Comparison of ENCODE assay signal across 9 mouse cellular contexts in genomic region chr13:99606606-99606990, GRCm38 (mm10).
DNase-seq lines count a peak whose midpoint lies in the region; ATAC-seq and TF ChIP-seq lines count a peak whose summit lies in the region.
"Had no signal": no experiment of that assay in that cellular context is flagged by ENCODE, and none has a peak within 500 bp of the region (broad histone marks: within the 10 kb centered on the region; RNA-seq: fewer than 3 reads in every experiment).

No protein-coding gene starts in this region.

- no peak overlapping the region for H3K4me3 ChIP-seq in hindbrain, embryonic 11.5 days (ENCODE audit: low read depth, low read length)
- no peak overlapping the region for H3K4me3 ChIP-seq in hindbrain, embryonic 13.5 days
- no peak overlapping the region for H3K4me3 ChIP-seq in CH12.LX (replicated peaks in 1 of 3; ENCODE audit: low read depth in 2 of 3, low read length in 2 of 3, poor library complexity in 1 of 3)
- no peak overlapping the region for H3K4me3 ChIP-seq in embryonic facial prominence, embryonic 11.5 days (ENCODE audit: low read depth, low read length)
- H3K4me3 ChIP-seq: limb, embryonic 12.5 days; midbrain, embryonic 10.5 days had no signal

- peak; percentile 36 for TF ChIP-seq RAD21 in CH12.LX (IDR thresholded peaks at IDR 0.05; ENCODE audit: low read depth, low read length)

- peak; percentile 59 to 64 for TF ChIP-seq CTCF in CH12.LX (conservative IDR thresholded peaks at IDR 0.05 in 1 of 2, IDR thresholded peaks at IDR 0.05 in 1 of 2; ENCODE audit: low read depth in 2 of 2, low read length in 2 of 2)

- H3K4me1 ChIP-seq in hindbrain, embryonic 11.5 days (replicated peaks; ENCODE audit: control insufficient read depth, insufficient read depth, low read length): peaks cover 4% of the 10 kb centered on the region
- peaks cover 26% of the 10 kb centered on the region for H3K4me1 ChIP-seq in hindbrain, embryonic 13.5 days (replicated peaks)
- H3K4me1 ChIP-seq in CH12.LX (ENCODE audit: control insufficient read depth in 1 of 2, insufficient read depth in 2 of 2): no peaks in the 10 kb centered on the region
- H3K4me1 ChIP-seq in embryonic facial prominence, embryonic 11.5 days (ENCODE audit: control insufficient read depth, insufficient read depth, low read length): peaks cover 5% of the 10 kb centered on the region; the same call in 1 of the 2 replicates

- no peaks in the 10 kb centered on the region for H3K36me3 ChIP-seq in hindbrain, embryonic 11.5 days (ENCODE audit: control insufficient read depth, insufficient read depth, low read length)
- no peaks in the 10 kb centered on the region for H3K36me3 ChIP-seq in hindbrain, embryonic 13.5 days
- no peaks in the 10 kb centered on the region for H3K36me3 ChIP-seq in CH12.LX (replicated peaks in 1 of 2; ENCODE audit: control insufficient read depth in 1 of 2, insufficient read depth in 1 of 2, low read length in 1 of 2)
- no peaks in the 10 kb centered on the region for H3K36me3 ChIP-seq in embryonic facial prominence, embryonic 11.5 days (replicated peaks; ENCODE audit: control insufficient read depth, insufficient read depth, low read depth, low read length)
- H3K36me3 ChIP-seq: limb, embryonic 12.5 days; midbrain, embryonic 10.5 days had no signal

- in situ Hi-C loops in CH12.LX (cut with MboI; ENCODE audit: low pct_ligation_motif_present, low pct_unique_long_range_greater_than_20kb, low sequenced_read_pairs): loop anchor here (25.0 kb wide), 1 partner anchor 231 kb away; no protein-coding TSS in a partner anchor

- no peaks in the 10 kb centered on the region for H3K27me3 ChIP-seq in hindbrain, embryonic 11.5 days (ENCODE audit: control insufficient read depth, insufficient read depth, low read length)
- peaks cover 2% of the 10 kb centered on the region; the same call in 1 of the 2 replicates for H3K27me3 ChIP-seq in hindbrain, embryonic 13.5 days
- no peaks in the 10 kb centered on the region for H3K27me3 ChIP-seq in CH12.LX (replicated peaks)
- no peaks in the 10 kb centered on the region for H3K27me3 ChIP-seq in embryonic facial prominence, embryonic 11.5 days (ENCODE audit: control insufficient read depth, insufficient read depth, low read length)
- H3K27me3 ChIP-seq: limb, embryonic 12.5 days had no signal

- peak; percentile 34 for DNase-seq in hindbrain, embryonic 11.5 days (ENCODE audit: low spot score)
- peak; percentile 26 for DNase-seq in 416B (ENCODE audit: low read depth)
- DNase-seq in CH12.LX (ENCODE audit: extremely low read depth): peak; percentile 34
- peak; percentile 54 for DNase-seq in embryonic facial prominence, embryonic 11.5 days (ENCODE audit: low spot score)
- DNase-seq in frontal cortex, postnatal 14 days (ENCODE audit: low spot score in 2 of 2): no peak

- H3K4me2 ChIP-seq in hindbrain, embryonic 11.5 days (replicated peaks; ENCODE audit: low read depth, low read length): no peak overlapping the region
- H3K4me2 ChIP-seq in hindbrain, embryonic 13.5 days: no peak overlapping the region
- no peak overlapping the region for H3K4me2 ChIP-seq in CH12.LX (ENCODE audit: insufficient read depth, low read depth, poor library complexity, severe bottlenecking)
- H3K4me2 ChIP-seq in embryonic facial prominence, embryonic 11.5 days (ENCODE audit: low read depth, low read length): no peak overlapping the region
- H3K4me2 ChIP-seq: limb, embryonic 12.5 days had no signal

- no peaks in the 10 kb centered on the region for H3K9me3 ChIP-seq in hindbrain, embryonic 11.5 days (ENCODE audit: control insufficient read depth, low read length)
- no peaks in the 10 kb centered on the region for H3K9me3 ChIP-seq in hindbrain, embryonic 13.5 days
- peaks cover 2% of the 10 kb centered on the region for H3K9me3 ChIP-seq in CH12.LX (replicated peaks; ENCODE audit: low read length)
- H3K9me3 ChIP-seq in embryonic facial prominence, embryonic 11.5 days (replicated peaks; ENCODE audit: control insufficient read depth, low read length): no peaks in the 10 kb centered on the region; the same call in 1 of the 2 replicates

- WGBS in hindbrain, embryonic 11.5 days: 64% methylated on average over 1 of the region's 1 CpGs
- 65% methylated on average over 1 of the region's 1 CpGs for WGBS in hindbrain, embryonic 13.5 days
- WGBS in embryonic facial prominence, embryonic 11.5 days: 48% methylated on average over 1 of the region's 1 CpGs

- no peaks in the 10 kb centered on the region for H3K79me2 ChIP-seq in CH12.LX (replicated peaks; ENCODE audit: control insufficient read depth, extremely low read depth, insufficient read depth, poor library complexity, severe bottlenecking)

- dilution Hi-C loops in CH12.LX (cut with MboI; ENCODE audit: extremely low pct_ligation_motif_present, extremely low pct_unique_long_range_greater_than_20kb, low sequenced_read_pairs): no loop called here

- ATAC-seq in hindbrain, embryonic 11.5 days (ENCODE audit: low FRiP score): no peak
- ATAC-seq in hindbrain, embryonic 13.5 days (ENCODE audit: low FRiP score): no peak
- no peak for ATAC-seq in embryonic facial prominence, embryonic 11.5 days (replicated peaks; ENCODE audit: insufficient number of reproducible peaks, low FRiP score, low TSS enrichment, low read depth)
- no peak for ATAC-seq in megakaryocyte, adult 5-6 weeks (ENCODE audit: poor library complexity, severe bottlenecking)

- H3K9ac ChIP-seq in hindbrain, embryonic 11.5 days (ENCODE audit: low read depth, low read length): no peak overlapping the region
- H3K9ac ChIP-seq in hindbrain, embryonic 13.5 days: no peak overlapping the region
- H3K9ac ChIP-seq in CH12.LX (ENCODE audit: insufficient read depth, low read depth): no peak overlapping the region
- H3K9ac ChIP-seq in embryonic facial prominence, embryonic 11.5 days (replicated peaks; ENCODE audit: low read length): no peak overlapping the region
- H3K9ac ChIP-seq: limb, embryonic 12.5 days had no signal

- no peak for TF ChIP-seq EP300 in CH12.LX (IDR thresholded peaks at IDR 0.05; ENCODE audit: low read length)

- TF ChIP-seq POLR2A in CH12.LX (IDR thresholded peaks at IDR 0.05; ENCODE audit: low read depth, low read length): no peak

- H3K27ac ChIP-seq in hindbrain, embryonic 11.5 days (ENCODE audit: low read depth, low read length): no peak overlapping the region
- H3K27ac ChIP-seq in hindbrain, embryonic 13.5 days: no peak overlapping the region
- no peak overlapping the region for H3K27ac ChIP-seq in CH12.LX (ENCODE audit: insufficient read depth, low read depth)
- H3K27ac ChIP-seq in embryonic facial prominence, embryonic 11.5 days (replicated peaks; ENCODE audit: low read depth, low read length): no peak overlapping the region
- H3K27ac ChIP-seq: limb, embryonic 12.5 days; midbrain, embryonic 10.5 days had no signal

TF ChIP-seq in CH12.LX, 34 proteins besides CTCF, POLR2A, EP300 and RAD21:
- TF ChIP-seq MAFK (IDR thresholded peaks at IDR 0.05; ENCODE audit: insufficient replicate concordance, low read length) (no peak), IRF4 (IDR thresholded peaks at IDR 0.05; ENCODE audit: low read depth, low read length) (no peak), SMC3 (IDR thresholded peaks at IDR 0.05; ENCODE audit: low read depth, low read length) (peak; percentile 38), MYC (IDR thresholded peaks at IDR 0.05; ENCODE audit: low read depth, low read length) (no peak), MAZ (IDR thresholded peaks at IDR 0.05; ENCODE audit: low read depth, low read length) (no peak), TCF12 (IDR thresholded peaks at IDR 0.05; ENCODE audit: low read depth, low read length) (no peak)

Comparison
In these comparisons a context has a peak if more than half of its experiments do, and no peak if none do; other contexts are left out.
1. DNase-seq: peak in hindbrain, embryonic 11.5 days (single experiment), 416B (single experiment), CH12.LX (single experiment) and embryonic facial prominence, embryonic 11.5 days (single experiment); none in frontal cortex, postnatal 14 days (0 of 2).